Mouse (Mus musculus) left cerebral cortex, adult 2 months (tissue): ENCODE measurements around the gene Rhno1. TPM values are rescaled to one million over a fixed set of nuclear protein-coding genes. Genes with fewer than 3 reads are reported as not detected.

Experiments
- DNase-seq, 2 experiments: peaks; one replicate each; pipeline ENCODE4 v3.0.0; 2021 to 2022; ENCODE audit warnings: low spot score in 2 of 2, mixed read lengths in 1 of 2; ENCODE audit errors: extremely low spot score in 1 of 2
- H3K27ac ChIP-seq: fragments of 200-600 bp; 2 replicates; pipeline ENCODE4 v1.8.1; 2022
- H3K4me3 ChIP-seq: fragments of 200-600 bp; 2 replicates; pipeline ENCODE4 v1.8.1; 2022
- CTCF ChIP-seq: fragments of 200-600 bp; IDR thresholded peaks from 2 replicates; pipeline ENCODE4 v1.8.1; 2022; ENCODE audit warnings: antibody characterized with exemption, mild to moderate bottlenecking, moderate library complexity
- intact Hi-C: fragments of 180-260 bp; cut with DNase I; formaldehyde crosslinking; loops from one replicate; pipeline ENCODE4 v1.15.1; 2025
- total RNA-seq, 2 experiments: library from RNA; stranded (reverse); gene quantifications; 2 replicates each; pipeline ENCODE4 v1.2.3; 2021

Rhno1 gene
- total RNA-seq, 2 experiments from 2014 or later = 18.4 to 19.1 TPM

- DNase-seq = peak; percentile 96 to 97
- intact Hi-C loops = loop anchor here (5.0 kb wide), 2 partner anchors 124 to 154 kb away; no protein-coding TSS in a partner anchor
- no peak for TF ChIP-seq CTCF
- Histone ChIP-seq H3K4me3 (peak within 1 kb of the TSS; percentile 75), H3K27ac (peak within 1 kb of the TSS; percentile 88)
These were observed 6.8 kb downstream of the Rhno1 start, which contains the start of gene Tulp3 for GRCm38 (mm10) chr6:128355726-128356416. TSS of gene Tulp3 (minus strand) at chr6:128355851.

GRCm38 (mm10) chr6:128355201-128355681, 7.5 kb downstream of the Rhno1 start:
- intact Hi-C loops = loop anchor here (5.0 kb wide), 2 partner anchors 123 to 153 kb away; no protein-coding TSS in a partner anchor
- peak overlapping the region; percentile 88 for H3K27ac ChIP-seq

GRCm38 (mm10) chr6:128354140-128354539, 8.6 kb downstream of the Rhno1 start:
- H3K4me3 ChIP-seq = no peak overlapping the region
- no peak overlapping the region for H3K27ac ChIP-seq
- TF ChIP-seq CTCF = no peak
- intact Hi-C loops = no loop called here
- no peak for DNase-seq

More at GRCm38 (mm10) chr6:128355201-128355681, 7.5 kb downstream of the Rhno1 start:
- DNase-seq = peak; percentile 37 to 38
- TF ChIP-seq CTCF = no peak
- peak overlapping the region; percentile 75 for H3K4me3 ChIP-seq

GRCm38 (mm10) chr6:128349711-128350110, 13.0 kb downstream of the Rhno1 start:
- peak overlapping the region; percentile 38 for H3K27ac ChIP-seq
- H3K4me3 ChIP-seq = no peak overlapping the region
- TF ChIP-seq CTCF = no peak
- intact Hi-C loops = no loop called here
- no peak for DNase-seq

DNA sequence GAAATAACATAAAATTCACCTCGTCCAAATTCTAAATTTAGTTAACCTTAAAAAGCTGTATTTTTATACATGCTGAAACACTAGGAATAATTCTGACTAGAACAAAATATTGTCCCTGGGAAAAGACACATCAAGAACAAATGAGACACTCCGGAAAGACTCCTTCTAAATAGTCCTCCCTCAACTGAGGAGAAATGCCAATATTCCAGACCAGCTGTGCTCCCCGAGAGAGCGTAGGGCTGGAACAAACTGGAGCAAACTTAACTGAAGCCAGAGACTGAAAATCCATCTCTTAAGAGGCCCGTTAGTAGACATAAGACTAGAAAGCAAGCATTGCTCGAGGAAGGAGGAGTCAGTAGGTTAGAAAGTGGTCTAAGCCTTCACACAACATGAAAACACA, 15.9 kb downstream of the Rhno1 start:
- no peak for DNase-seq
- H3K4me3 ChIP-seq = no peak overlapping the region
- H3K27ac ChIP-seq = peak overlapping the region; percentile 58
- TF ChIP-seq CTCF = no peak
- intact Hi-C loops = no loop called here

DNA sequence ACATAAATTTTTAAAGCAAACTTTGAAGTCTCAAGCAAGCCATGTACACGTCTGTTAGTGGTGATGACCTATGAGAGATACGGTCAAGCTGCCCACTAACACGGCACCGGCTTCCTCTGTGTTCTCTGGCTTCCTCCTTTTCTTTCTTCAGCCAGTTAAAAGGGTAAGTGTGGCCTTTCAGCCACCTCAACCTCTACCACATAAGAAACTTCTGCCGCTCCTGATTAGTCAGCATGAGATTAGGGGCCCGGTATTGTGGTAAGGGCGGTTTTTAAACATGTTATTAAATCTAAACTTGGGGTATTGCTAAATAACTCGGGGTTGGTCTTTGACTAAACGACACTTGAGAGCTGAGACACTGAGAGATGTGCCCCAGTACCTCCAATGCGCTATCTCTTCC, 17.1 kb downstream of the Rhno1 start:
- intact Hi-C loops = no loop called here
- DNase-seq = no peak
- TF ChIP-seq CTCF = no peak
- Histone ChIP-seq H3K4me3 (no peak overlapping the region), H3K27ac (no peak overlapping the region)

DNA sequence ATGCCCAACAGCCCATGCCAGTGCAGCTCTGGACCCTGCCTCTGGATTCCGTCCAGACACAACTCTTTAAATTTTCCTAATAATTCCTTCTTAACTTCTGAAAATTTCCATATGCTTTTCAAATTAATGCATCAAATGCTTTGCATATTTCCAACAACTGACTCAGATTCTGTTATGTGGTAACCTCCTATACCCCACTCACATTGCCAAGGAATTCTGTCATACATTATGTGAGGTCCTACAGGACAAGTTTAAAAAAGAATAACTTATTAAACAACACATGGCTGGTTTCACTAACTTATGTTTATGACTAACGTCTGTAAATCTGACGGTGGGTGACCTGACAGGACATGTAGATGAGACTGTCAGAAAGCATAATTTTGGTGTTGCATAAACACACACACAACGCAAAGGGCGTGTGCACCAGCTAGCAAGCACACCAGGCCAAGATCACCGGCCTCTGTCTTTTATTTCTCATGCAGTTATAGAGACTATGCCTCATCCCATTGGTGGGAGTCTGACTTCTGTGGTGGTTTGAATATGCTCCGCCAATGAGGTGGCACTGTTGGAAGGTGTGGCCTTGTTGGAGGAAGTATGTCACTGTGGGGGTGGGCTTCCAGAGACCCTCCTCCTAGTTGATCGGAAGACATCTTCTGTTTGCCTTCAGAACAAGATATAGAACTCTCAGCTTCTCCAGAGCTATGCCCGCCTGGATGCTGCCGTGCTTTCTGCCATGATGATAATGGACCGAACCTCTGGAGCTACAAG, 20.6 kb downstream of the Rhno1 start:
- no peak for DNase-seq
- intact Hi-C loops = no loop called here
- Histone ChIP-seq H3K4me3 (no peak overlapping the region), H3K27ac (no peak overlapping the region)
- no peak for TF ChIP-seq CTCF

DNA sequence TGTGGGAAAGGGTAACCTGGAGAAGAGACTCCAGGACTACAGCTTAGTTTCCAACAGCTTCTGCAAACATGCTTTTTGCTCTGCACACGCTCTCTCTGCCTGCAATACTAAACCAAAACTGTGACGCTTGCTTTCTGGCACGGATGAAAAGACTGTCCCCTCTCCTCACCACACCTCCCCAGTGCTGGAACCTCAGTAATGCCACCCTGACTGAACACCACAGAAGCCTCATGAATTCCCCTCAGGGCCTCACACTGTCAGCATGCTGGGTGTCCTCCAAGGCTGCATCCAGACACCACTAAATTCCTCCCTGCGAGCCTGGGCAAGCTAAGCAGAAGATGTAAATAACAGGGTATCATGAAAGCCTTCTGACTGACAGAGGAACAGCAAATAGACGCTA, 23.8 kb downstream of the Rhno1 start:
- no peak for TF ChIP-seq CTCF
- no peak for DNase-seq
- Histone ChIP-seq H3K27ac (no peak overlapping the region), H3K4me3 (no peak overlapping the region)
- intact Hi-C loops = no loop called here

- DNase-seq = no peak
- TF ChIP-seq CTCF = no peak
- intact Hi-C loops = no loop called here
- Histone ChIP-seq H3K27ac (no peak overlapping the region), H3K4me3 (no peak overlapping the region)
These were observed 25.2 kb downstream of the Rhno1 start for GRCm38 (mm10) chr6:128337467-128337866.

GRCm38 (mm10) chr6:128334397-128335124, 28.1 kb downstream of the Rhno1 start:
- peak; percentile 69 to 76 for DNase-seq
- intact Hi-C loops = no loop called here
- Histone ChIP-seq H3K27ac (no peak overlapping the region), H3K4me3 (no peak overlapping the region)
- peak; percentile 68 for TF ChIP-seq CTCF

DNA sequence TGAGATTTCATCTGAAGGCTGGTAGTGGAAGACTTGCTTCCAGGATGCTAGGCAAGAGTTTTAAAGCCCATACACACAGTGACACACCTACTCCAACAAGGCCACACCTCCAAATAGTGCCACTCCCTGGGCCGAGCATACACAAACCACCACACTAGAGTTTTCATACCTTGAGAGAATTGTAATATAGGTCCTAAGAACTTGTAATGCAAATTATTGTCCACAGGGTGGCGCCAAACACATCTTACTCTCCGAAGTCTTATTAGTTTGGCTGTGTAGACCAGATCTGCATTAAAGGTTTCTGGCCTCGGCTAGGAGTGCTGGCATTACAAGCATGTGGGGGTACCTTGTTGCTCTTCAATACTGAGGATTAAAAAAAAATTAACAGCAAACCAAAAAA, 44.4 kb downstream of the Rhno1 start:
- H3K4me3 ChIP-seq = no peak overlapping the region
- no peak overlapping the region for H3K27ac ChIP-seq
- TF ChIP-seq CTCF = peak; percentile 76
- peak; percentile 53 to 59 for DNase-seq
- intact Hi-C loops = loop anchor here (1.0 to 2.0 kb wide), 2 partner anchors 41 to 92 kb away; no protein-coding TSS in a partner anchor
